Mouse (Mus musculus): Measurements from ENCODE around the gene Efr3b.
"Not testable (repeated sequence)": the region's sequence is repeated elsewhere in the genome, so short reads cannot be mapped to it uniquely, and the experiment has no call there.

Efr3b gene

DNA sequence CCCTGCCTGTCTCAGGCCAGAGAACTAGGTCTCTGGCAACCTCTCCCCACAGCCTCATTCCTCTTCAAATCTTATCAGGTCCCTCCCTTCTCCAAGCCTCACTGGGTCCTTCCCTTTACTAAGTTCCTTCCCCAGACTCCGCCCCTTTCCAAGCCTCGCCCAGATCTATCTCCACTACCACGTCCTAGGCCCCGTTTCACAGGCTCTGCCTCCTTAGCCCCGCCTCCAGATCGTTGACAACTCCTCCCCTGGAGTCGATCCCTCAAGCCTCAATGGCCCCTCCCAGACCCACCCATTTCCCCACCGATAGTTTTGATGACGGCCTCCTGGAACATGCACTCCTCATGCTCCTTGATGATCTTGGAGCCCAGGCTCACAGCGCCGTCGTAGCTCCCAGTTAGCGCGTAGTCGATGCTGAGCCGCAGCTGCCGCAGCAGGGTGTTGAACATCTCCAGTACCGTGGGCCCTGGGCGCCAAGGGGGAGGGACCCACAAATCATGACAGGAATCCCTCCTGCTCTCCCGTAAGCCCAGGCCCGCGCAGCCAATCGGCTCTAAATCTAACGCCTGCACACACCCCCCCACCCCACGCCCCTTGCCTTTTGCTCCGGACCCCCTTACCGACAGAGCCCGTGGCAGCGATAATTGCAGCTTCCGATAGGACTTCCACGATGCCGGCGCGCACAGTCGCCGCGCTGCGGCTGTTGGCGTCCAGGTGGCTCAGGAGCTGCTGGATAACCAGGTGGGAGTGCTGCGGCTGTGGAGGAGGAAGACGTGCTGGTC is 57.2 kb downstream of the Efr3b start:
- DNase-seq (ENCODE audit: low read depth), result peak; percentile 93

DNA sequence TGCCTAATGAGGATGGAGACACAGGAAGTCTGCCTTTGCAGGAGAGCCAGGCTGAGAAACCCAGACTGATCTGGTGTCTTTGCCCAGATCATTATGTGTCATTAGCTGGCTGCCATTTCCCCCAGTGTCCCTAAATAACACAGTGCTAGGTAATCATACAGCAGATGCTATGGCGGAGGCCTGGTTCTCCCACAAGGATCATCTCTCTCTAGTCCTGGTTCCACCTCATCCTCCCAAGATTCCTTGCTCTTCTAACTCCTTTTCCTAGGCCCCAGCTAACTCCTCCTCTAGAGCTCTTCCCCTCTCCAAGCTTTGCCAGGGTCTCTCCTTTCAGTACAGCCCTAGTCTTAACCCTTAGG is 57.7 kb downstream of the Efr3b start:
- no peak for DNase-seq (ENCODE audit: low read depth)

DNA sequence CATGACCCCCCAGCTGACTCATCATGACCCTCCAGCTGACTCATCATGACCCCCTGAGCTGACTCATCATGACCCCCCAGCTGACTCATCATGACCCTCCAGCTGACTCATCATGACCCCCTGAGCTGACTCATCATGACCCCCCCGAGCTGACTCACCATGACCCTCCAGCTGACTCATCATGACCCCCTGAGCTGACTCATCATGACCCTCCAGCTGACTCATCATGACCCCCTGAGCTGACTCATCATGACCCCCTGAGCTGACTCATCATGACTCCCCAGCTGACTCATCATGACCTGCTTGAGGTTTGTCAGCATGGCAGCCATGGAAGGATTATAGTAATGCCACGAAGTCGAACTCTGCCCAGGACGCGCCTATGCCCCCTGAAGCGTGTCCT is 65.5 kb downstream of the Efr3b start:
- peak; percentile 28 for DNase-seq (ENCODE audit: low read depth)

DNA sequence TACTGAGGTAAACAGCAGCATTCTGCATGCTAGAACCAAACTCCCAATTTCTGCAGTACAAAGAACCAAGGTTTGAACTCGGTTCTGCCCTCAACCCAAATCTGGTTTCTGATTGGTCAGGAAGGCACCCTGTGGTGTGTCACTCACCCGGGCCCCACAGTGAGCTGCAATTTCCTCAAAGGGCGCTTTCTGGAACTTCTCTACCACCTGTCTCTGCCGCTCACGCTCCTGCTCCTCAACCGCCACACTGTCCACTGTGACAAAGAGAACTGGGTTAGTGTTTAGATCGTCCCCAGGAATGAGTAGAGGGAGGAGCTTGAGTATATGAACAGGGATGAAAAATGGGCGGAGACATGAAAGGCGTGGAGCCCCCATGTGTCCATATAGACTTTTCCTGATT is 70.3 kb downstream of the Efr3b start:
- peak; percentile 23 for DNase-seq (ENCODE audit: low read depth)

DNA sequence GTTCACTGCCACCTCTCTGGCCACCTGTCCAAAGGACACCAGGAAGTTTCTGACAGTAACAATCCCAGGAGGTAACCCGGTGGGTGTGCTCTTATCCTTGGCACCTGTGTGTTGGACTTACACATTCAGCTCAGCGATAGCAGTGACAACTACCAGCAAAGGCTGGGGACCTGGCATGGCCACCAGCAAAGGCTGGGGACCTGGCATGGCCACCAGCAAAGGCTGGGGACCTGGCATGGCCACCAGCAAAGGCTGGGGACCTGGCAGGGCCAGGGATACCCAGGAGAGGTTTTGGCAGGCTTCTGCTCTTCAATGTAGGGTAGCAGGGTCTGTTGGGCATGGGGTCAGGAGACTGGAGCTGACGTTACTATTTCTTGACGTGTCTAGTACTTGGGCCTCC is 71.5 kb downstream of the Efr3b start:
- no peak for DNase-seq (ENCODE audit: low read depth)

DNA sequence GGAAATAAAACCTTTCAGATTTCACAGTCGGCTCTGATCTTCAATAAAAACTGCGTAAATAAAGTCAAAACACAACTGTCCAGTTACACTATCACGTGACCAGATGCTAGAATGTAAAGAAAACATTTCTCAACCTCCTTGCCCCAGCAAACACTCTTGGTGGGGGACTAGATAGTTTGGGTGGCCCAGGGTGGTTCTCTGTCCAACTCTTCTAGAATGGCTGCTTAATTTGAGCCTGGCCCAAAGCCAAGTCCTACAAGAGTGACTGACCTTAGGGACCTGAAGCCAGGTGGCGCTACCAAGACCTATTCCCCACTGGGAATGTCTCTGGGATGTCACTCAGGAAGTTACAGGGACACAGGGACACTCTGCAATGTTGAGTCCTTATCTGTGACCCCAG is 78.2 kb downstream of the Efr3b start:
- DNase-seq (ENCODE audit: low read depth), result no peak

DNA sequence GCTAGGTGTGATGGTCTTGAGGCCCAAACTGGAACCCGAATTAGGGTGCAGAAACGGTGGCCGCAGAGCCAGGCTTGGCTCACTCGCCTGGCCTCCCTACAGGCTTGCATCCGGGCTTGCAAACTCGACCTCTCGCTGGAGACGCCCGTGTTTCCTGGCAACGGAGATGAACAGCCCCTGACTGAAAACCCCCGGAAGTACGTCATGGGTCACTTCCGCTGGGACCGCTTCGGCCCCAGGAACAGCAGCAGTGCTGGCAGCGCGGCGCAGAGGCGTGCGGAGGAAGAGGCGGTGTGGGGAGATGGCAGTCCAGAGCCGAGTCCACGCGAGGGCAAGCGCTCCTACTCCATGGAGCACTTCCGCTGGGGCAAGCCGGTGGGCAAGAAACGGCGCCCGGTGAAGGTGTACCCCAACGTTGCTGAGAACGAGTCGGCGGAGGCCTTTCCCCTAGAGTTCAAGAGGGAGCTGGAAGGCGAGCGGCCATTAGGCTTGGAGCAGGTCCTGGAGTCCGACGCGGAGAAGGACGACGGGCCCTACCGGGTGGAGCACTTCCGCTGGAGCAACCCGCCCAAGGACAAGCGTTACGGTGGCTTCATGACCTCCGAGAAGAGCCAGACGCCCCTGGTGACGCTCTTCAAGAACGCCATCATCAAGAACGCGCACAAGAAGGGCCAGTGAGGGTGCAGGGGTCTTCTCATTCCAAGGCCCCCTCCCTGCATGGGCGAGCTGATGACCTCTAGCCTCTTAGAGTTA is 78.7 kb downstream of the Efr3b start:
- peak; percentile 91 for DNase-seq (ENCODE audit: low read depth)

DNA sequence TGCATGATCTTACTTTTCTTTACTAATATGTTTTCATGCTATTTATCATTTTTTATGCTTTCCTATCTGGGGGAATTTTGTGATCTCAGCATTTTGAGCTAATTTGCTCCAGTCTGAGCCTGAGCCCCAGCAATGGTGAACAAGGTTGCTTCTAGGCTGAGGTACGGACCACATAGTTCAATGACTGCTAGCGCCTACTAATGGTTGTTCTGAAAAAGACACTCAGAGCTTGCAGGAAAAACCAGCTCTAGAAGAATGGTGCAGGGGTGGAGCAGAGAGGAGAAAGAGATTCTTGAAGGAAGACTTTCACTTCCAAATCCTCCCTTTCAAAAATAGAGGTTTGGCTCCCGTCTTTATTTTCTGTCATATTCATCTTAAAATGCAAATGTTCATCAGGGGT is 82.4 kb downstream of the Efr3b start:
- peak; percentile 53 for DNase-seq (ENCODE audit: low read depth)

DNA sequence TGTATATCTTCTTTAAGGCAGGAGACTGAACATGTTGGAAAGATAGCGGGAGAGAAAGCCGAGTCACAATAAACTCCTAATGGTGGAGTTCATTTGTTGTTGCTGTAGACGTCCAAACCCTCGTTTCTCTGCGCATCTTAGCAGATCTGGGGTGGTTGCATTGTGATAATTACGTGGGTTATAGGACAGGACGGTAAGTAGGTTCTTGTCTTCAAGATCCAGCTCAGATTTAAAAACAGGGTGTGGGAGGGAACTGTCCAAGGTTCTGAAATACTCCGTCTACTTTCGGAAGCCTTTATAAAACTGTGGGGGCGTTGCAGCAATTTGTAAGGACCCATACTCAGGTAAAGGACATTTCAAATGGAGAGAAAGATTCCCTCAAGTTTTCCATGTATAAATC is 83.3 kb downstream of the Efr3b start:
- peak; percentile 77 for DNase-seq (ENCODE audit: low read depth)

DNA sequence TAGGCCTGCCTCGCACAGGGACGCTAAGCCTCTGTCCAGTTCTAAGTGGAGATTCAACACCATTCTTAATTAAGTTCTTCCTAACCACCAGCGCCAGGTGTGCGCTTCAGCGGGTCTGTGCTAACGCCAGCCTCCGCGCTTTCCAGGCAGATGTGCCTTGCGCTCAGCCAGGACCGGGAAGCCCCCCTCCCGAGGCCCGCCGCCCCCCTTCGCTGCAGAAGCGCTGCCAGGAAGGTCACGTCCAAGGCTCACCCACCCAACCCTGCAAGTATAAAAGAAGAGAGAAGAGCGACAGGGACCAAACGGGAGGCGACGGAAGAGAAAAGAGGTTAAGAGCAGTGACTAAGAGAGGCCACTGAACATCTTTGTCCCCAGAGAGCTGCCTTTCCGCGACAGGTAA is 84.1 kb downstream of the Efr3b start, which contains the start of gene Pomc:
Gene Pomc, plus strand, starts transcription at position 301 of the 400 bp plus-strand sequence.
- no peak for DNase-seq (ENCODE audit: low read depth)

DNA sequence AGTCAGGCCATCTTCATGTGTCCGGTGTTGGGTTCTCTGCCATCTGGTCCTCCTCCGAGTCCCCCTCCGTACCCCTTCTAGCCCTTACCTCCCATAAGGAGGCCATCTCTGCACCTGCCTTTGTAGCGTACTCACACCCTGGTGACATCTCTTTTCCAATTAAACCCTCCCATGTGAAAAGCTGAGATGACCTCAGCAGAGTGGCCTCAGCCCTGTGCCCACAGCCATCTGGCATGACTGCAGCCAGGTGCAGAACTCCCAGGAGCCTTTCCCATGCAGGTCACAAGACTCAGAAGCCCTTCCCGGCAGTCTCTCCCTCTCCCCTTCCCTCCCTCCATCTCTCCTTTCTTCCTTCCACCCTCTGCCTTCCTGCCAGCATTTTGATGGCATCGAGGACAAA is 91.2 kb downstream of the Efr3b start:
- DNase-seq (ENCODE audit: low read depth), result no peak

DNA sequence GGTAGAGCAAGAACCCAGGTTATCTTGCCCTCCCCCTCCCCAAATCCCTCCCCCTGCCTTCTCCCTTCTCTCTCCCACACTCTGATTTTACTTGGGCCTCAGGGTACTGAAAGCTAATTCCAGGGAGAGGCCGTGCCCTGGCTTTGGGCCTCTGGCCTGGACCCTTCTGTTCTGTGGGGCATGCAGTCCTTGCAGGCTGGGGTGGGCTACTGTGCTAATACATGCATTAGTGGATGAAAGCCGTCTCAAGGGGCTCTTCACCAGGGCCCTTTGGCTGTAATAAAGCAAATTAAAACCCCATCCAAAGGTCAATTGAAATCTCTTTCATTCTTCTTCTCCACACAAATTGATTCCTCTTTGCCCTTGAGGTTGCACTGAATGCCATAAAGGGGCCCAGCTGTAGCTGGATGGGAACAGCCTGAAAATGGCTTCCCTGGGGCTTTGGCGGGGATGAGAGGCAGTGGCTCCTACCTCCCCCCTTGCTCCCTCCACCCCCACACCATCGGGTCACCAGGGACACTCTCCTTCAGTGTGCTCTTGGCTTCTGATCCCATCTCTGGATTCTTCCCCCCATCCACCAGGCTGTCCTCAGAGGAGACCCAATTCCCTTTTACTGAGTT is 94.2 kb downstream of the Efr3b start:
- DNase-seq (ENCODE audit: low read depth), result no peak

DNA sequence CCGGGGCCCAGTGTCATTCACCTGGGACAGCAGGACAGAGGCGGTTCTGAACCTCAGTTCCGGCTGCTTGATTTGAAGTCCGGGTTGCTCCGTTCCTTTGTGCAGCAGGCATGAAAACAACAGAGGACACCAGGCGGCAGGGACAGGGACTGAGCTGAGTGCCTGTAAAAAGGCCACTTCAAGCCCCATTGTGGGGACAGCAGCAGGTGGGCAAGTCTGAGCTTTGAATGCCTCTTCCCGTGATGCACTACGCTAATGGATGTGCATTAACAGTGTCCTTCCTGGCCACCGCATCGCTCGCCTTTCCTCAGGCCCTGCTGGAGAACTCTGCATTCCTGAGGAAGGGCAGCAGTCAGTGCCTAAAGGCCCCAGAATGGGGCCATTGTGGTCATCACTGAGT is 96.7 kb downstream of the Efr3b start:
- no peak for DNase-seq (ENCODE audit: low read depth)

DNA sequence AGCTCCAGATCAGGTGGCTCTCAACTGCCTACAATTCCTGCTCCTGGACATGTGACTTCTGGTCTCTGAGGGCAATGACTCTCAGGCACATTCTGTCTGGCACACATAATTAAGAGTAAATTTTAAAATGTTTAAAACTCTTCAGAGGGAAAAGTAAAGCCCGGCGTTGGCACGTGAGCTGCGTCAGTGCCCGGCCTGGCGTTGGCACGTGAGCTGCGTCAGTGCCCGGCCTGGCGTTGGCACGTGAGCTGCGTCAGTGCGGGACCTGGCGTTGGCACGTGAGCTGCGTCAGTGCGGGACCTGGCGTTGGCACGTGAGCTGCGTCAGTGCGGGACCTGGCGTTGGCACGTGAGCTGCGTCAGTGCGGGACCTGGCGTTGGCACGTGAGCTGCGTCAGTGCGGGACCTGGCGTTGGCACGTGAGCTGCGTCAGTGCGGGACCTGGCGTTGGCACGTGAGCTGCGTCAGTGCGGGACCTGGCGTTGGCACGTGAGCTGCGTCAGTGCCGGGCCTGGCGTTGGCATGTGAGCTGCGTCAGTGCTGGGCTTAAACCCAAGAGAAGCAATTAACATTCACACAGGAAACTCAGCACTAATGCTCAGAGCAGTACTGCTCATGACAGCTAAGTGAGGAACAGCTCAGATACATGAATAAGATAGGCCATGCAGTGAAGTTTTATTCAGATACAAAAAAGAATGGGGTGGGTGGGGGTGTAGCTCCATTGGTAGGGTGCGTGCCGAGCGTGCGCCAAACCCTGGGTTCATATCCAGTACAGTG is 108.4 kb downstream of the Efr3b start:
- not testable (repeated sequence) for DNase-seq (ENCODE audit: low read depth)

DNA sequence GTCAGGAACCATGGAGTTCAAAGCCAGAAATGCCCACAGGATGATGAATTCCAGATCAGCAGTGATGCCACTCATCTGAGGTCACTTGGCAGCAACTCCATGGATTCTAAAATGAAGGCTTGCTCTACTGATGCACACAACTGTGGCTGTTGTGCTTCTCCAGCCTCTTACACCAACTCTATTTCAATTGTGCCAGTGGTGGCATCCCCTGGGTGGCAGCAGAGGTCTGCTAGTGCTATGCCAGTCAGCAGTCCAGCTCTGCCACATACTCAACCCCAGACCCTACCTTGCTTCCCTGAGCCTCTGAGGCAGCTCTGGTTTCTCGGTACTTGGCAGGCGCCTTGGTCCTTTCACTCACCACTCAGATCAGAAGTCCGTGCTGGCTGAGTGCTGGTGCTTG is 109.9 kb downstream of the Efr3b start:
- no peak for DNase-seq (ENCODE audit: low read depth)

DNA sequence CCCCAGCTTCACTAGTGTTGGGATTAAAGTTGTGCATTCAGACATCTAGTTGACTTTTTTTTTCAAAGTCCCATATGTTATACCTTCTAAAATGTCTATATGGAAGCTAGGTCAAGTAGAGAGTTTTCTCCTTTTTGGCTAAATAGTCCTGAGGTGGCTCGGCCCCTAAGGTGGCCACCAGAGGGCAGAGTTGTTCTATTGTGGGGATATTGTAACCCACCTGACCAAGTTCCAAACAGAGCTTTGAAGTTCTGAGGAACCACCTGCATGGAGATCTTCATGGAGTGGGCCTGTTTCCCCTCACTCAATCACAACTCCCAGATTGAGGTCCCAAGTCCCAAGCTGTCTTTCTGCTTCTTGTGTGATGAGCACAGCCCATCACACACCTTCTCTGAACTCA is 112.6 kb downstream of the Efr3b start:
- peak; percentile 73 for DNase-seq (ENCODE audit: low read depth)

DNA sequence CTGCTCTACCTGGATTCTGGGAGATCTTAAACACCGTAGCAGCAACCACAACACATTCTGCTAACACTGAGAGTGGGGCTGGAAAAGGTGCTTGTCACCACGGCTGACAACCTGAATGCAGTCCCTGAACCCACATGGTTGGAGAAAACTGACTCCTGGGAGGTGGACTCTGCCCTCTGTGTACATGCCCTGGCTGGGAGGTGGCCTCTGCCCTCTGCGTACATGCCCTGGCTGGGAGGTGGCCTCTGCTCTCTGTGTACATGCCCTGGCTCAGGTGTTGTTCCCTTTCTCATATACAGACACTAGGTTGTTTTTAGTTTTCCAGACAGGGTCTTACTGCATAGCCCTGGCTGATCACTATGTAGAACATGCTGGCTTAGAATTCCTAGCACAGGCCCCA is 119.3 kb downstream of the Efr3b start:
- no peak for DNase-seq (ENCODE audit: low read depth)

DNA sequence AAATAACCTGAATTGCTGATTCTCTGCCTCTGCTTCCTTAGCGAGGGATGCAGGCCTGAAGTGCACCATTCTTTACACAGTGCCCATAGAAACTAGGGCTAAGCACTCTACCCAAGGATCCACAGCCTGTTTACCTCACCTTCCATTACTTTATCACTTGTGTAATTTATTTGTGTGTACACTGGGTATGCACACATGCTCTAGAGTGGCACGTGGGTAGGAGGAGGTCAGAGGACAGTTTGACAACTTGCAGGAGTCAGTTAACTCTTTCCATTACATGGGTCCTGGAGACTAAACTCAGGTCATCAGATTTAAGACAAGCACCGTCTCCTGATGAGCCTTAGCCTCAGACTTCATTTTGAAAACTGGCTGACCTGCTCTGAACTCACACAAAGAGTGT is 120.1 kb downstream of the Efr3b start:
- DNase-seq (ENCODE audit: low read depth), result no peak

DNA sequence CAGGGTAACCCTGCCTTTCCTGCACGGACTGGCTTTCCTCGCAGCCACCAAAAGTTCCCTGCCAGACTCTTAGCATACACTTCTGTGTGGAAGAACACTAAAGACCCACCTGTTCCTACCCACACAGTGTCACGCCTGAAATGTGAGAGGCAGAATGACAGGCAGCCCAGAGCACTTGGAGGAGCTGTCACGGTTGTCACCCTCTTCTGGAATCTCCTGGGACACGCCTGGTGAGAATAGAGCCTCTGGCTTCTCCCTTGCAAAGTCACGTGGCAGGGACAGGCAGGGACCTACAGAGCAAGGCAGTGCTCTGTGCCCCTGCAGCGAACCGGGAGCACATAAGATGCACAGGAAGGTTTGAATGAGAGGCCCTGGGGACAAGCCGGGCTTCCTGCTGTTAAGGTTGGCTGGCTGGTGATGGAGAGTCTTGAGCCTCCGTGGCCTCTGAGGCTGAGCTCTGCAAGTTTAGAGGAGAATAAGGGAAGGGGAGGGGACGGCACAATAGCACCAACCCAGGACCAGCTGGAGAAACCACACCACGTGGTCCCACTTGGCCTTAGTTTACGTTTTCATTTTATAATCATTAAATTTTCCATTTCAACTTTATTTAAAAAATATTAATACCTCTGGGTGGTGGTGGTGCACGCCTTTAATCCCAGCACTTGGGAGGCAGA is 120.9 kb downstream of the Efr3b start:
- DNase-seq (ENCODE audit: low read depth), result no peak

DNA sequence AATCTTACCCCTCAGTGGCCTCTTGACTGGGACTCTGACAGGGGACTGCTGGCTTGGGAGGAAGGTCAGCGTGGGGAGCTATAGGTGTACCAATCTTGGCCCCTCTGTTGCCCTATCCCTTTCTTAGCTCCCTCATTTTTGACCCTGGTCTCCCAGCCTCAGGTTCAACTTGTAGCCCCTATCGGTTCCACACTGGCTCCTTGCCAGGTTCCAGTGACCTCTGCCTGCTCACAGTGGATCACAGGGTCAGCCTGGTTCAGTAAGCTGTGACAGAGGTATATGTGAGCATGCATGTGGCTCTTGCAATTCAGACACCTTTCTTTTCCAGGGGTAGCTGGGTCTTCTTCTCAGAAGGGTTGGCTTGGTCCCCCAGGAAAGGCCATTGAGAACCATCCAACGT is 122.9 kb downstream of the Efr3b start:
- DNase-seq (ENCODE audit: low read depth), result no peak

Data from induced T-regulatory cell, adult 2 months (primary cell).